Mouse (Mus musculus) stomach, postnatal 0 days (tissue): ENCODE results near the gene Glyr1.

ENCODE experiments used
- CTCF ChIP-seq: IDR thresholded peaks from 2 replicates; pipeline ENCODE4 v1.5.1; 2016; ENCODE audit warnings: antibody characterized with exemption, low read depth, mild to moderate bottlenecking, moderate library complexity
- EP300 ChIP-seq: optimal IDR thresholded peaks from 2 replicates; pipeline ENCODE3; 2016; ENCODE audit warnings: antibody characterized with exemption

DNA sequence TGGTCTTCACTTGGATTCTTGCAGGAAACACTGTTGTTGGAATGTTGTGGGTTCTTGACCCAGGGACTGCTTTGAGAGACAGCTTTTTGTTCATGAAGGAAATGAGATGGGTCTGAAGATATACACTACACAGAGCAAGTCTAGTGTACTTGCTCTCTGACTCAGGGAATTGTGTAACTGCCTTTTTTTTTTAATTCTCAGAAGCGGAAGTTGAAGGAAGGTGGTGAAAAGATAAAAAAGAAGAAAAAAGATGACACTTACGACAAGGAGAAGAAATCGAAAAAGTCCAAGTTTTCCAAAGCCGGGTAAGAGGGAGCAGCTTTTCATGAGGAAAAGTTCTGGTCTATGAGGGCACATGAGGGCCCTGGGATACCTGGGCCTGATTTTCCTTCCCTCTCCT lies 13.8 kb upstream of the Glyr1 start:
- no peak for TF ChIP-seq CTCF
- TF ChIP-seq EP300 = no peak
